Mouse (Mus musculus): ENCODE measurements around the gene A630095N17Rik. TPM values are rescaled to one million over a fixed set of nuclear protein-coding genes. Genes with fewer than 3 reads are reported as not detected.

Gene A630095N17Rik
- not detected in 2 replicates for polyA plus RNA-seq (2014; fragmentation: Nextera tagmentation; extraction: Ambion mirVana)

DNA sequence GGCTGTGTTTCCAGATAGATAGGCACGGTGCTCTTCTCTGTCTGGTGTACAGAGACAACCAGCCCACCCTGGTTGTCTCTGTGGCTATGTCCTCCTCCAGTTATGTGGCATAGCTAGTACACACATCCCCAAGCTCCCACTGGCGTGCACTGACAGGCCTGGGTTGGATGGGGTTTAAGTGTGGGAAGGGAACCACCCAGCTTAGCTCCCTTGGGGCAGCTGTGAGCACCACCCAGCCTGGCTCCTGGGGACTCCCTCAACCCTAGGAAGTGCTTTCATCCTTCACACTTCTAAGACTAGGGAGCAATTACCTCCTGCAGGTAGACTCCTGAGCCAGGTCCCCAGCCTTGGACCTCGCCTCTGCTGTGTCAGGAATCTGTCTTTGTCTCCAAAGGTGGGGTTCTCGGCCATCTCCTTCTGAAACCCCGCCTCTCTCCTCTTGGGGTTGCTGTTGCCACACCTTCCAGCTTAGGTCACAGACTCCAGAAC, at the start of gene A630095N17Rik:
Gene A630095N17Rik, minus strand, starts transcription at position 439 of the 489 bp plus-strand sequence.
- no peaks in the 10 kb centered on the region for H3K27me3 ChIP-seq (ENCODE audit: control insufficient read depth, insufficient read depth, low read length)
- H3K4me3 ChIP-seq (replicated peaks; ENCODE audit: low read length): no peak within 1 kb of the TSS
- ATAC-seq (ENCODE audit: low FRiP score) (no peak), DNase-seq (ENCODE audit: low spot score) (no peak)
- no peak within 1 kb of the TSS for H3K4me2 ChIP-seq (replicated peaks)
- 0 out of 2 replicates have a peak, but pooled peaks cover 4% of the 10 kb centered on the region for H3K4me1 ChIP-seq (replicated peaks; ENCODE audit: control insufficient read depth, insufficient read depth, low read length)
- H3K9ac ChIP-seq: no peak within 1 kb of the TSS
- no peaks in the 10 kb centered on the region for H3K36me3 ChIP-seq (replicated peaks; ENCODE audit: control insufficient read depth, insufficient read depth)
- H3K27ac ChIP-seq: no peak within 1 kb of the TSS
- H3K9me3 ChIP-seq (ENCODE audit: control insufficient read depth, low read length): no peaks in the 10 kb centered on the region
- 75% methylated on average over 5 of the region's 5 CpGs for WGBS

DNA sequence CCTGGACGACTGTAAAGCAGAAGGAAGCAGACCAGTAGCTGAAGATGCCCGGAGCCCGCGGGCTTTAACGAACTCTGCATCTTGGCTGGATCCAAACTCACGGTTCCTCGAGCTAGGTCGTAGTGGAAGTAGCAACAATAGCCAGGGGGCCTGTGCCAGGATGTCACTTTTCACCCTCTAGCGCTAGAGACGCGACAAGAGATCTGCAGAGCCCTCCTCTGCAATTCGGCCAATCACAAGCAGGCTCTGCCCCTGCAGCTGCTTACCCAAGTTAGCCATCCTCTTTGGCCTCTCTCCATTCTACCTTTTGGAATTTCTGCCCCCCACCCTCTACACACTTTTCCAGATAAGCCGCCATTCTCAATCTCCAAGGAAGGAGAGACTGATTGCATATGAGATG, 46.3 kb upstream of the A630095N17Rik start, which contains the start of gene Resp18:
Gene Resp18, minus strand, starts transcription at position 188 of the 400 bp plus-strand sequence.
- WGBS: 5% methylated on average over 13 of the region's 13 CpGs
- ATAC-seq (ENCODE audit: low FRiP score): peak; percentile 59; the same call in 1 of the 2 replicates

DNA sequence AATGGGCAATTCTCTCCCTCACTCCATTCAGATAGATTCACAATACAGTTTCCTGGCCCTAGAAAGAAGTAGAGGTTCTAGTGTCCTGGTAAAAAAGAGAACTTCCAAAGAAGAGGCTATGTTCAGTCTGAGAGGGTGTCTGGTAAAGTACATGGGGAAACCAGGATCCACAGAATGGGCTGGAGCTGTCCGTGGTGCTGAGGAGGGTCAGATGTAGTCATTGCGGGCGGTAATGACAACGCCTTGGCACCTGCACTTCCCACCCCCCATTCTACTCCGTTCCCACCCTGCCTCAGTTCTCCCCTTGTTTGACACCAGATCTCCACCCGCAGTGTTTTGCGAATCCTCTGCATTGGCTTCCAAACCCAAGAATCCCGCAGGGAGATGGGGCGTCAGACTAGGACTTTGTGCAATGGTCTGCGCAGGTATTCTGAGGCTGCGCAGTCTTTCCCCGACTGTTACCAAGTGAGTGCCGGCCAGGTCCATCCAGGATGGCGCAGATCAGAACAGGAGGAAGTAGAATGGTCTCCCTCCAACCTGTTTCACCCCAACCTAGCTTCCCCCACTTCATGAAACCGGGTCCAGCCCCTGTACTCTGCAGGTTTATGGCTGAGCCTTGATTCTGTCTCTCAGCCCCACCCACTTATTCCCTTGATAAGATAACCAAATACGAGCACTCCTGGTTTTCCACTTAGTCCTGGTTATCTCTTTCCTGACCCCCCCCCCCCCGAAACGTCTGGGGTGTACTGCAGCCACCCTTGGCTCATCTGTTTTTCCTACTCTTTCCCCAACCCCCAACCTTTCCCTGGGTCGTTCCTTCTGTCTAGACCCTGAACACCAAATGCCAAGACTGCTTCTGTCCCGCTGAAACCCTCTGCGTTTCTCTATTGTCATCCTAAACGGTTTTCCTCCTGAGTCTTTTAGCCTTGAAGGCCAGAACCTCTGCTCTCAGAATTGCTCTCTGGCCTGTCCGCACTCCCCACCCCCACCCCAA, 45.6 kb upstream of the A630095N17Rik start:
- peak; percentile 81 for ATAC-seq (ENCODE audit: low FRiP score)
- Histone ChIP-seq H3K27ac (peak overlapping the region; percentile 72), H3K4me3 (replicated peaks; ENCODE audit: low read length) (peak overlapping the region; percentile 46), H3K36me3 (replicated peaks; ENCODE audit: control insufficient read depth, insufficient read depth) (peaks cover 5% of the 10 kb centered on the region; the same call in 1 of the 2 replicates), H3K27me3 (ENCODE audit: control insufficient read depth, insufficient read depth, low read length) (peaks cover 15% of the 10 kb centered on the region), H3K9ac (peak overlapping the region; percentile 62), H3K4me2 (replicated peaks) (peak overlapping the region; percentile 61), H3K9me3 (ENCODE audit: control insufficient read depth, low read length) (no peaks in the 10 kb centered on the region), H3K4me1 (replicated peaks; ENCODE audit: control insufficient read depth, insufficient read depth, low read length) (no peaks in the 10 kb centered on the region)
- 3% methylated on average over 23 of the region's 23 CpGs for WGBS
- peak; percentile 67 for DNase-seq (ENCODE audit: low spot score)

More for the DNA sequence above, 46.3 kb upstream of the A630095N17Rik start, which contains the start of gene Resp18:
- DNase-seq (ENCODE audit: low spot score): no peak
- Histone ChIP-seq H3K4me1 (replicated peaks; ENCODE audit: control insufficient read depth, insufficient read depth, low read length) (no peaks in the 10 kb centered on the region), H3K27me3 (ENCODE audit: control insufficient read depth, insufficient read depth, low read length) (peaks cover 15% of the 10 kb centered on the region), H3K36me3 (replicated peaks; ENCODE audit: control insufficient read depth, insufficient read depth) (peaks cover under 1% of the 10 kb centered on the region; the same call in 1 of the 2 replicates), H3K9ac (peak within 1 kb of the TSS; percentile 62), H3K4me2 (replicated peaks) (peak within 1 kb of the TSS; percentile 61), H3K4me3 (replicated peaks; ENCODE audit: low read length) (peak within 1 kb of the TSS; percentile 46), H3K9me3 (ENCODE audit: control insufficient read depth, low read length) (no peaks in the 10 kb centered on the region), H3K27ac (peak within 1 kb of the TSS; percentile 72)

DNA sequence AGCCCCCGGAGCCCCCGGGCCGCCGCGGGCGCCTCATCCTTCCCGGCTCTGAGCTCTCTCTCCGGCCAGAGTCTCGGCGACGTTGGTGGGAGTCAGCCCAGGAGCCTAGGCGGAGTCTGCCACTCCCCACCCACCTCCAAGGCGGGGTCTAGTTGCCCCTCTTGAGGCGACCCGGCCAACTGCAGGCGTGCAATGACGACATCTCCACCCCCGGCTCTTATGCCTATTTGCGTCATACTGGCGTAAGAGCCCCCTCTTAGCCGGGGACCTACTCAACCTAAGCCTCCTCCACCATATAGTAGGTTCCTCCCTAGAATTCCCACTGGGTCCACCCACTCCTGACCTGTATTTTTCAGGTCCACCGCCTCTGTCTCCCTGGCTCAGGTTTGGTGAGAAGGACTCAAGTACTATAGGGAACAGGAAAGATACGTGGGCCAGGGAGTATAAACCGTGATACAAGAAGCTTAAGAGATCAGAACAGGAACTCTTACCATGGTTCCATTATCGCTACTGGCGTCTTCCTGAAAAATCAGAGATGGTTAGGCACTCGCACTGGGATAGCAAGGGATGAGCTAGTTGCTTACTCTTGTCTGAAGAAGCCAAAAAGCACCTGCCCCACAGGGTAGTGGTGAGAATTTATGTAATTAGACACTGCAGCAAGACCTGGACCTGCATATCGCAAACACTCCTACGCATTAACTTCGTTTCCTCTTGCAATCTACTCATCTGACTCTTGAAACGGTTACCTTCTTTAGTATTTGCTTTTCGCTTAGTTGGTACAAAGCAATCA, 32.4 kb upstream of the A630095N17Rik start, which contains the start of gene Ptprn:
Gene Ptprn, minus strand, starts transcription at position 412 of the 790 bp plus-strand sequence.
- H3K27ac ChIP-seq: no peak within 1 kb of the TSS
- H3K4me2 ChIP-seq (replicated peaks): peak within 1 kb of the TSS; percentile 66
- 13% methylated on average over 32 of the region's 32 CpGs for WGBS
- no peaks in the 10 kb centered on the region for H3K36me3 ChIP-seq (replicated peaks; ENCODE audit: control insufficient read depth, insufficient read depth)
- H3K27me3 ChIP-seq (ENCODE audit: control insufficient read depth, insufficient read depth, low read length): peaks cover 49% of the 10 kb centered on the region
- ATAC-seq (ENCODE audit: low FRiP score): peak; percentile 88
- no peaks in the 10 kb centered on the region for H3K9me3 ChIP-seq (ENCODE audit: control insufficient read depth, low read length)
- H3K4me3 ChIP-seq (replicated peaks; ENCODE audit: low read length): peak within 1 kb of the TSS; percentile 55
- H3K9ac ChIP-seq: peak within 1 kb of the TSS; percentile 65
- H3K4me1 ChIP-seq (replicated peaks; ENCODE audit: control insufficient read depth, insufficient read depth, low read length): no peaks in the 10 kb centered on the region
- DNase-seq (ENCODE audit: low spot score): no peak

- H3K4me1 ChIP-seq (replicated peaks; ENCODE audit: control insufficient read depth, insufficient read depth, low read length): no peaks in the 10 kb centered on the region
- H3K36me3 ChIP-seq (replicated peaks; ENCODE audit: control insufficient read depth, insufficient read depth): no peaks in the 10 kb centered on the region
- peak overlapping the region; percentile 66 for H3K4me2 ChIP-seq (replicated peaks)
- peak overlapping the region; percentile 55 for H3K4me3 ChIP-seq (replicated peaks; ENCODE audit: low read length)
- H3K27ac ChIP-seq: no peak overlapping the region
- WGBS: 2% methylated on average over 40 of the region's 40 CpGs
- no peaks in the 10 kb centered on the region for H3K9me3 ChIP-seq (ENCODE audit: control insufficient read depth, low read length)
- ATAC-seq (ENCODE audit: low FRiP score): peak; percentile 64
- peaks cover 49% of the 10 kb centered on the region for H3K27me3 ChIP-seq (ENCODE audit: control insufficient read depth, insufficient read depth, low read length)
- DNase-seq (ENCODE audit: low spot score): peak; percentile 69
- H3K9ac ChIP-seq: peak overlapping the region; percentile 65
Measured at GRCm38 (mm10) chr1:75262969-75263951, 31.4 kb upstream of the A630095N17Rik start.

DNA sequence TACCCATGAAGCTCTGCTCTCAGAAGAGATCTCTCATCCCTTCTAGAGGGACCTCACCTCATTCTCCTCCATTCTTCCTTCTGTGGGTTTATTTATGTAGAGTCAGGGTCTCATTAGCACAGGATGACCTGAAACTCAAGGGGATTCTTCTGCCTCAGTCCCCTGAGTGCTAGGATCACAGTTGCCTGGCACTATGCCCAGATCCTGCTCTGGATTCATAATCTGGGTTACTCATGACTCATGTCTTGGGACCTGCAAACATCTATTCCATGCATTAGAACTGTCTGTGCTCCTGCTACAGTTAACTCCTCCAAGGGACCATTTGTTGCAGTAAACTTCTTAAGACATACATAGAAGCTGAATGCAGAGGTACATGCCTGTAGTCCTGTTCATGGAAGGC, 29.4 kb upstream of the A630095N17Rik start:
- Histone ChIP-seq H3K4me2 (replicated peaks) (no peak overlapping the region), H3K9me3 (ENCODE audit: control insufficient read depth, low read length) (no peaks in the 10 kb centered on the region), H3K4me1 (replicated peaks; ENCODE audit: control insufficient read depth, insufficient read depth, low read length) (no peaks in the 10 kb centered on the region), H3K9ac (no peak overlapping the region), H3K4me3 (replicated peaks; ENCODE audit: low read length) (no peak overlapping the region), H3K36me3 (replicated peaks; ENCODE audit: control insufficient read depth, insufficient read depth) (no peaks in the 10 kb centered on the region), H3K27ac (no peak overlapping the region), H3K27me3 (ENCODE audit: control insufficient read depth, insufficient read depth, low read length) (peaks cover 40% of the 10 kb centered on the region)
- ATAC-seq (ENCODE audit: low FRiP score) (no peak), DNase-seq (ENCODE audit: low spot score) (no peak)

GRCm38 (mm10) chr1:75255516-75256046, 23.7 kb upstream of the A630095N17Rik start:
- DNase-seq (ENCODE audit: low spot score) (no peak), ATAC-seq (ENCODE audit: low FRiP score) (no peak)
- H3K4me2 ChIP-seq (replicated peaks): no peak overlapping the region
- H3K9ac ChIP-seq: no peak overlapping the region
- H3K36me3 ChIP-seq (replicated peaks; ENCODE audit: control insufficient read depth, insufficient read depth): no peaks in the 10 kb centered on the region
- no peaks in the 10 kb centered on the region for H3K9me3 ChIP-seq (ENCODE audit: control insufficient read depth, low read length)
- 74% methylated on average over 10 of the region's 10 CpGs for WGBS
- no peak overlapping the region for H3K4me3 ChIP-seq (replicated peaks; ENCODE audit: low read length)
- 0 out of 2 replicates have a peak, but pooled peaks cover 6% of the 10 kb centered on the region for H3K4me1 ChIP-seq (replicated peaks; ENCODE audit: control insufficient read depth, insufficient read depth, low read length)
- H3K27me3 ChIP-seq (ENCODE audit: control insufficient read depth, insufficient read depth, low read length): no peaks in the 10 kb centered on the region
- H3K27ac ChIP-seq: no peak overlapping the region

DNA sequence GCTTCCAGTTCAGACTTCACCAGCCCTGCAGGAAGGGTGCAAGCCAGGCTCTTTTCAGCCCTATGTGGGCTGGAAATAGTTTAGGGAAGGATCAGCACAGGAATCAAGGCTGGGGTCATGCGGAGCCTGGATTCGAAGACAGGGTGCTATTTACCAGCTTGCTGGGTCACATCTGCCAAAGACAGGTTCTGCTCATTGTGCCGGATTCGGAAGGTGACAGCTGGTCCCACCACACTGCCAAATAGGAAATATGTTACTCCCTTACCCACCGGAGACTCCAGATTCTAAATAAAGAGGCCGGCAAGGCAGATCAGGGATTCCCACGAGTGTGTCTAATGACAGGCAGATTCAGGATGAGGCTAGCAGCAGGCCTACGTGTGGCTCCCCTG, 22.7 kb upstream of the A630095N17Rik start:
- no peak overlapping the region for H3K4me3 ChIP-seq (replicated peaks; ENCODE audit: low read length)
- no peak for ATAC-seq (ENCODE audit: low FRiP score)
- no peaks in the 10 kb centered on the region for H3K27me3 ChIP-seq (ENCODE audit: control insufficient read depth, insufficient read depth, low read length)
- H3K36me3 ChIP-seq (replicated peaks; ENCODE audit: control insufficient read depth, insufficient read depth): no peaks in the 10 kb centered on the region
- no peak for DNase-seq (ENCODE audit: low spot score)
- no peak overlapping the region for H3K27ac ChIP-seq
- no peaks in the 10 kb centered on the region for H3K9me3 ChIP-seq (ENCODE audit: control insufficient read depth, low read length)
- WGBS: 47% methylated on average over 8 of the region's 8 CpGs
- H3K9ac ChIP-seq: no peak overlapping the region
- 0 out of 2 replicates have a peak, but pooled peaks cover 6% of the 10 kb centered on the region for H3K4me1 ChIP-seq (replicated peaks; ENCODE audit: control insufficient read depth, insufficient read depth, low read length)
- H3K4me2 ChIP-seq (replicated peaks): no peak overlapping the region
